Mouse (Mus musculus): ENCODE measurements around the gene Mysm1. TPM values are rescaled to one million over a fixed set of nuclear protein-coding genes. Genes with fewer than 3 reads are reported as not detected.

Gene Mysm1
- polyA plus RNA-seq (2015; fragmentation: Nextera tagmentation; extraction: Ambion mirVana), result 12.1 and 13.1 TPM in 2 replicates

GRCm38 (mm10) chr4:94978590-94979499, at the start of gene Mysm1:
Mysm1 (minus strand) TSS chr4:94979100.

GRCm38 (mm10) chr4:94928743-94929142, 50.2 kb downstream of the Mysm1 start, which contains the start of gene Eqtn:
Eqtn (minus strand) TSS chr4:94928843.

Other genes with a start within 250 kb of the Mysm1 start
- 14.8 and 18.2 TPM in 2 replicates for gene Tek, start 239.8 kb downstream of the Mysm1 start, polyA plus RNA-seq (2015; fragmentation: Nextera tagmentation; extraction: Ambion mirVana)
- 0.30 and 0.59 TPM in 2 replicates for gene Eqtn, start 50.3 kb downstream of the Mysm1 start, polyA plus RNA-seq (2015; fragmentation: Nextera tagmentation; extraction: Ambion mirVana)
- 53.6 and 67.6 TPM in 2 replicates for gene Jun, start 73.1 kb upstream of the Mysm1 start, polyA plus RNA-seq (2015; fragmentation: Nextera tagmentation; extraction: Ambion mirVana)